Mouse (Mus musculus) myocyte (in vitro differentiated cells): ENCODE results near the gene Carns1. TPM values are rescaled to one million over a fixed set of nuclear protein-coding genes. Genes with fewer than 3 reads are reported as not detected.
A peak's percentile ranks its signal among the peaks of the same experiment; 100 is the strongest.

Source experiments
- H3K27me3 ChIP-seq: one replicate; pipeline ENCODE4 v1.6.1; 2011; ENCODE audit not compliant: control insufficient read depth, insufficient read depth, insufficient read length
- H3K36me3 ChIP-seq: one replicate; pipeline ENCODE4 v1.6.1; 2011; ENCODE audit not compliant: control insufficient read depth, insufficient read depth
- H3K4me2 ChIP-seq: one replicate; pipeline ENCODE4 v1.6.1; 2011; ENCODE audit warnings: low read depth, control low read depth
- H3K4me3 ChIP-seq: one replicate; pipeline ENCODE4 v1.5.1; 2011; ENCODE audit warnings: mild to moderate bottlenecking, control low read depth, moderate library complexity
- H3K79me2 ChIP-seq: one replicate; pipeline ENCODE4 v1.6.1; 2011; ENCODE audit not compliant: control insufficient read depth, insufficient read depth
- H3ac ChIP-seq: one replicate; pipeline ENCODE4 v1.6.1; 2011; ENCODE audit not compliant: control insufficient read depth, insufficient read length
- CEBPB ChIP-seq: IDR thresholded peaks from 2 replicates; pipeline ENCODE4 v1.6.1; 2011; ENCODE audit warnings: mild to moderate bottlenecking, moderate library complexity; ENCODE audit not compliant: poor library complexity, insufficient read depth, severe bottlenecking
- E2F4 ChIP-seq: IDR thresholded peaks from one replicate; pipeline ENCODE4 v1.6.1; 2011; ENCODE audit warnings: mild to moderate bottlenecking, control low read depth, moderate library complexity; ENCODE audit not compliant: insufficient read depth
- MAX ChIP-seq: IDR thresholded peaks from one replicate; pipeline ENCODE4 v1.6.1; 2011; ENCODE audit warnings: low read depth, mild to moderate bottlenecking, control low read depth
- MYOD1 ChIP-seq, 3 experiments: IDR thresholded peaks; one replicate each; pipeline ENCODE4 v1.6.1; 2011; ENCODE audit warnings: control low read depth in 2 of 3, low read depth in 2 of 3, mild to moderate bottlenecking in 2 of 3, moderate library complexity in 1 of 3; ENCODE audit not compliant: insufficient read length in 2 of 3, control insufficient read depth in 1 of 3
- MYOG ChIP-seq, 3 experiments: IDR thresholded peaks; one replicate each; pipeline ENCODE4 v1.6.1; 2011; ENCODE audit warnings: control low read depth in 2 of 3, low read depth in 2 of 3, mild to moderate bottlenecking in 2 of 3; ENCODE audit not compliant: insufficient read length in 2 of 3, control insufficient read depth in 1 of 3, insufficient read depth in 1 of 3
- POLR2A ChIP-seq: IDR thresholded peaks from one replicate; pipeline ENCODE4 v1.6.1; 2011; ENCODE audit warnings: low read depth, mild to moderate bottlenecking, control low read depth, moderate library complexity; ENCODE audit not compliant: insufficient read length
- POLR2AphosphoS2 ChIP-seq: IDR thresholded peaks from one replicate; pipeline ENCODE4 v1.6.1; 2011; ENCODE audit warnings: low read depth, control low read depth; ENCODE audit not compliant: insufficient read length
- REST ChIP-seq: IDR thresholded peaks from one replicate; pipeline ENCODE4 v1.6.1; 2011; ENCODE audit warnings: mild to moderate bottlenecking, control low read depth, moderate library complexity; ENCODE audit not compliant: insufficient read depth, insufficient read length
- SRF ChIP-seq: IDR thresholded peaks from one replicate; pipeline ENCODE4 v1.6.1; 2011; ENCODE audit warnings: low read depth; ENCODE audit not compliant: control insufficient read depth, insufficient read length
- TCF12 ChIP-seq: IDR thresholded peaks from one replicate; pipeline ENCODE4 v1.6.1; 2011; ENCODE audit warnings: mild to moderate bottlenecking, control low read depth; ENCODE audit not compliant: poor library complexity, insufficient read depth, severe bottlenecking
- TCF3 ChIP-seq: IDR thresholded peaks from one replicate; pipeline ENCODE4 v1.6.1; 2011; ENCODE audit warnings: low read depth, control low read depth; ENCODE audit not compliant: insufficient read length
- USF1 ChIP-seq: IDR thresholded peaks from one replicate; pipeline ENCODE4 v1.6.1; 2011; ENCODE audit warnings: low read depth, mild to moderate bottlenecking, control low read depth, moderate library complexity
- polyA plus RNA-seq: library from polyadenylated mRNA; unstranded; fragments of >200 nt; fragmentation: generic; extraction: Trizol; gene quantifications from one replicate; pipeline ENCODE4 v1.2.1, GENCODE M21; 2012; ENCODE audit warnings: missing spikeins

The Carns1 gene
- polyA plus RNA-seq, 1 experiment: 8.2 TPM

GRCm38 (mm10) chr19:4216041-4216685 is 40.9 kb upstream of the Carns1 start:
- Histone ChIP-seq H3ac (peak overlapping the region; percentile 83), H3K27me3 (no peaks in the 10 kb centered on the region), H3K4me2 (peak overlapping the region; percentile 96), H3K4me3 (peak overlapping the region; percentile 39), H3K79me2 (peaks cover 37% of the 10 kb centered on the region), H3K36me3 (no peaks in the 10 kb centered on the region)
- TF ChIP-seq POLR2A (no peak), SRF (no peak), CEBPB (no peak), E2F4 (no peak), TCF3 (no peak), MAX (no peak), MYOD1 (IDR thresholded peaks at IDR 0.05; ENCODE audit: control insufficient read depth in 1 of 3, insufficient read length in 2 of 3, low read depth in 2 of 3) (no peak), USF1 (no peak)

DNA sequence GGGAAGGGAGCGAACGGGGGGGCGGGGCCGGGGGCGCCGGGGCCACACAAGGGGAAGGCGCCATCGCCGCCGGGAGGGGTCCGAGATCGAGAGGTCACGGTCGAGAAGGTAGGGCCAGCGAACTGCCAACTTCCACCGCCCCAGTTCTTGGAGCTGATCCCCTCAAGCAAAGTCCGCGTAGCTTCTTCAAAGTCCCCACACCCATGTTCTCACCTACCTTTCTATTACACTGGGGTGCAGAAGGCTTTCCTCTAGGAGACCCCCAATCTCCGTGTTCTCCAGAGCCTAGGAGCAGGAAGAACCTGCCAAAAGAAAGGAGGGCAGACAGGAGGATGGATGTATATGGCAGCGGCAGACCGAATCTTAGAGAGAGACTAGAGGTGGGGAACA is 40.2 kb upstream of the Carns1 start:
- Histone ChIP-seq H3K27me3 (no peaks in the 10 kb centered on the region), H3K4me3 (peak overlapping the region; percentile 39), H3K4me2 (peak overlapping the region; percentile 96), H3ac (peak overlapping the region; percentile 83), H3K79me2 (peaks cover 37% of the 10 kb centered on the region), H3K36me3 (no peaks in the 10 kb centered on the region)
- no peak for TF ChIP-seq MYOG (IDR thresholded peaks at IDR 0.05; ENCODE audit: control insufficient read depth in 1 of 3, insufficient read depth in 1 of 3, insufficient read length in 2 of 3, low read depth in 2 of 3)
- no peak for TF ChIP-seq MYOD1 (IDR thresholded peaks at IDR 0.05; ENCODE audit: control insufficient read depth in 1 of 3, insufficient read length in 2 of 3, low read depth in 2 of 3)
- no peak for TF ChIP-seq REST
- TF ChIP-seq USF1: no peak
- no peak for TF ChIP-seq POLR2AphosphoS2
- TF ChIP-seq CEBPB: no peak
- no peak for TF ChIP-seq MAX
- no peak for TF ChIP-seq SRF
- TF ChIP-seq POLR2A: no peak

DNA sequence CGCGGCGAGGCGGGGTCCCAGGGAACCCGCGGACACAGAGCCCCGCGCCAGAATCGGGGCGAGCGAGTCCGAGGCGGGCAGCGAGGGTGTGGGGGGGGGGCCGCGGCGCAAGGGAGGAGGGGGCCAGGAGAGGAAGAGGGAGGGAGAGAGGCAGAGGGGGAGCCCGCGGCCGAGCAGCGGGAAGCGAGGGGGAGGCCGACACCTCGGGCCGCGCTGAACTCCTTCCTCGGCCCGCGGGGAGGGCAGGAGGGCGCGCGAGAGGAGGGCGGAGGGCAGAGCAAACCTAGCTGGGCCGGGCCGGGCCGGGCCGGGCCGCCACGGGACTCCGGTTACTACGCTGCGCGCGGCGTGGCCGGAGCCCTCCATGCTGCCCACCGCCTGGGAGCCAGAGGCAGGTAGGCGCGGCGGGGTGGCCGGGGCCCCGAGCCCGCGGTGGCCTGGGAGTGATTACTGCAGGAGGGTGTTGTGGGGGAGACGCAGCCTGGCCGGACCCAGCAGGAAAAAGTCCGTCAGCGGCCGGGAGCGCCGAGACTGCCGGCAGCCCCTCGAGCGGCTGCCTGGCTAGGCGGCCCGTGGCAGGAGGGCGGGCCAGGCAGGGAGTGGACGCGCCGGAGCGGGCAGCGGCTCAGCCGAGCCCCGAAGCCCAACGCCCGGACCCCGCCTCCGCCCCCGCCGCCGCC is 39.6 kb upstream of the Carns1 start:
- Histone ChIP-seq H3K4me3 (peak overlapping the region; percentile 39), H3K27me3 (no peaks in the 10 kb centered on the region), H3K36me3 (no peaks in the 10 kb centered on the region), H3ac (peak overlapping the region; percentile 83), H3K79me2 (peaks cover 33% of the 10 kb centered on the region), H3K4me2 (peak overlapping the region; percentile 1)
- TF ChIP-seq POLR2A: peak; percentile 75
- TF ChIP-seq CEBPB: no peak
- TF ChIP-seq POLR2AphosphoS2: peak; percentile 68
- no peak for TF ChIP-seq E2F4
- TF ChIP-seq TCF12: no peak
- no peak for TF ChIP-seq TCF3
- TF ChIP-seq USF1: no peak
- no peak for TF ChIP-seq REST
- TF ChIP-seq MYOD1 (IDR thresholded peaks at IDR 0.05; ENCODE audit: control insufficient read depth in 1 of 3, insufficient read length in 2 of 3, low read depth in 2 of 3): no peak
- TF ChIP-seq MYOG (IDR thresholded peaks at IDR 0.05; ENCODE audit: control insufficient read depth in 1 of 3, insufficient read depth in 1 of 3, insufficient read length in 2 of 3, low read depth in 2 of 3): no peak
- TF ChIP-seq SRF: no peak
- no peak for TF ChIP-seq MAX

- Histone ChIP-seq H3K27me3 (no peaks in the 10 kb centered on the region), H3K4me3 (peak within 1 kb of the TSS; percentile 39), H3K36me3 (no peaks in the 10 kb centered on the region), H3K79me2 (peaks cover 28% of the 10 kb centered on the region), H3K4me2 (peak within 1 kb of the TSS; percentile 93), H3ac (peak within 1 kb of the TSS; percentile 83)
- no peak for TF ChIP-seq POLR2AphosphoS2
- no peak for TF ChIP-seq MYOD1 (IDR thresholded peaks at IDR 0.05; ENCODE audit: control insufficient read depth in 1 of 3, insufficient read length in 2 of 3, low read depth in 2 of 3)
- TF ChIP-seq POLR2A: no peak
- TF ChIP-seq E2F4: no peak
- TF ChIP-seq USF1: no peak
- TF ChIP-seq TCF12: no peak
- no peak for TF ChIP-seq SRF
- TF ChIP-seq CEBPB: no peak
- no peak for TF ChIP-seq REST
These were observed 38.9 kb upstream of the Carns1 start, which contains the start of the genes Clcf1 and AC109138.7 for GRCm38 (mm10) chr19:4214071-4214770. Clcf1 (plus strand) TSS chr19:4214238. AC109138.7 (plus strand) TSS chr19:4214357.
